Mouse (Mus musculus): ENCODE results near the gene Rad51b. TPM values are rescaled to one million over a fixed set of nuclear protein-coding genes. Genes with fewer than 3 reads are reported as not detected.

Rad51b gene
- polyA plus RNA-seq, 1 experiment from 2014 or later, result 7.7 TPM

DNA sequence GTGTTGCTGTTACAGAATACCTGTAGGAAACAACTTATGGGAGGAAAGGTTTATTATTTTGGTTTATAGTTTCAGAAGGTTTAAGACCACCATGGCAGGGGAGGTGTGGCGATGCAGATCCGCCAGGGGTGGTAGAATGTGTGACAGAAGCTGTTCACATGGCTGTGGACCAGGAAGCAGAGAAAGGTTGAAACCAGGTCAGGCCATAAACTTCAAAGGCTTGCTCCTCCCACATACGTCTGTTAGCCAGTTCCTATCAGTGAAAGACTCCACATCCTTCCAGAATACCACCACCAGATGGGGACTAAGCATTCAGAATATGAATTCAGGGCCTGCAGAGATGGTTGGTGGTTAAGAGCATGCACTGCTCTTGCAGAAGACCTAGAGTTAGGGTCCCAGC is 150.0 kb downstream of the Rad51b start:
- Histone ChIP-seq H3K4me3 (replicated peaks) (no peak overlapping the region), H3K9ac (no peak overlapping the region), H3K36me3 (replicated peaks) (no peaks in the 10 kb centered on the region), H3K27ac (no peak overlapping the region), H3K4me1 (no peaks in the 10 kb centered on the region), H3K9me3 (no peaks in the 10 kb centered on the region), H3K4me2 (no peak overlapping the region), H3K27me3 (no peaks in the 10 kb centered on the region)
- WGBS, result 86% methylated on average over 3 of the region's 3 CpGs
- no peak for ATAC-seq (ENCODE audit: low FRiP score)

DNA sequence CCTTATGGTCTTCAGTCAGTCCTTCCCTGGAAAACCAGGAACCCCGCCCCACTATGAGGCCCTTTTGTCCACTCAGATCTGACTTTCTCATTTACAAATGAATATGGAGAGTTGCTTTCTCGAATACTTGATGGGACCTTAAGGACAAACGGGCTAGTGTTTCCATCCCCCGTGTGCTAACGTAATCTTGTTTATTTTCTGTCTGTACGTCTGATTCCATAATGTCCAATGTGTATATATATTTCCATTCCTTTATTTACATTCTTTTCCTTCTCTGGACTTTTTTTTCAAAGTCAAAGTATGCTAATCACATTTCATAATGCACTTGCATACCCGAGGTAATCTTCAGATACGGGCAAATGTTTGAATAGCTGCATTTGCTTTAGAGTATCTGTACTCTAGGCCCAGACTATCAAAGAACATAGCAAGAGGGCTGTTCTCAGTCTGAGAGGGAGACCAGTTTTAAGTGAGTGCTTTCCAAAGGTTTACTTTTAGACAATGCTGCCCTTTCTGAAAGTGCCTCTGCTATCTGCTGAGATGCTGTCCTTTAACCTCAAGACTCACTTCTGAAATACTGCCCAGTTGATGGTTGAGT is 152.8 kb downstream of the Rad51b start:
- 75% methylated on average over 8 of the region's 8 CpGs for WGBS
- no peak overlapping the region for H3K4me3 ChIP-seq (replicated peaks)
- no peak for ATAC-seq (ENCODE audit: low FRiP score)

DNA sequence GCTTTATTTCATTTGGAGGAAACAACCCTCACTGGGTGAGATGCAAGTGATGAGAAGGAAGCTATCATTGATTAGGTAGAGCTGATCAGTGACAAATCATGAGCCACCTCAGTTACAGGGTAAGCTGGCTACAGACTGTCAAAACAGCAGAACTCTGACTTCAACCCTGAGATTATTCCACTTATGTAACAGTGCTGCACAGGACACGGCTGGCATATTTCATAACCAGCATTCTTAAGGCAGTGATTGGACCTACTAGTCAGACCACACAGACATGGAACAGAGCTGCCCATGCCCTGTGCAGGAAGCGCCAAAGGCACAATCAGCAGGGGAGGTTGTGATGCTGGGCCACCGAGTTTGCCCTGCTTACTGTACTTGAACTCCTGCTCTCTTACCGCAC is 155.8 kb downstream of the Rad51b start:
- WGBS, result 86% methylated on average over 4 of the region's 4 CpGs
- no peaks in the 10 kb centered on the region for H3K9me3 ChIP-seq
- no peak overlapping the region for H3K9ac ChIP-seq
- H3K36me3 ChIP-seq (replicated peaks), result no peaks in the 10 kb centered on the region
- no peak overlapping the region for H3K4me3 ChIP-seq (replicated peaks)
- H3K27me3 ChIP-seq, result no peaks in the 10 kb centered on the region
- H3K4me2 ChIP-seq, result no peak overlapping the region
- H3K27ac ChIP-seq, result no peak overlapping the region
- peaks cover 15% of the 10 kb centered on the region for H3K4me1 ChIP-seq
- no peak for ATAC-seq (ENCODE audit: low FRiP score)

More for the DNA sequence above, 152.8 kb downstream of the Rad51b start:
- Histone ChIP-seq H3K27me3 (no peaks in the 10 kb centered on the region), H3K4me2 (no peak overlapping the region), H3K9me3 (no peaks in the 10 kb centered on the region), H3K36me3 (replicated peaks) (no peaks in the 10 kb centered on the region), H3K9ac (no peak overlapping the region), H3K4me1 (no peaks in the 10 kb centered on the region), H3K27ac (no peak overlapping the region)

DNA sequence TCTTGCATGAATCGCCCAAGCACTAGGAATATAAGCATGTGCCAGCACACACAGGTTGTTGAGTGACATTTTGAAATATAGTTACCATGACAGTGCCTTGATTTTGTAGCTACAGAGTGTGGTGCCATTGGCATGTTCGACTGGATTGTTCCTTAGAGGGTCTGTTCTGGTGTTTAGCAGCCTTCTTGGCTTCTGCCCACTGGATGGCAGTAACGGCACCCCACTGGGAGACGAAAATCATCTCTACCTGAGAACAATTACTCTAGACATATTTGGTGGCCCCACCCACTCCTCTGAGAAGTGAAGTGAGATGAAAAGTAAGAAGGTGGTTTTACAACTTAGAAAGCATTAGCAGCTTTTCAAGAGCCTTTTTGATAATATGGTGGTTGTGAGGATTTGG is 156.9 kb downstream of the Rad51b start:
- no peak overlapping the region for H3K4me2 ChIP-seq
- H3K9ac ChIP-seq, result no peak overlapping the region
- peak overlapping the region; percentile 80; the same call in 1 of the 2 replicates for H3K27ac ChIP-seq
- ATAC-seq (ENCODE audit: low FRiP score), result no peak
- 75% methylated on average over 4 of the region's 4 CpGs for WGBS
- peaks cover 15% of the 10 kb centered on the region for H3K4me1 ChIP-seq
- H3K27me3 ChIP-seq, result no peaks in the 10 kb centered on the region
- H3K9me3 ChIP-seq, result no peaks in the 10 kb centered on the region
- no peaks in the 10 kb centered on the region for H3K36me3 ChIP-seq (replicated peaks)
- no peak overlapping the region for H3K4me3 ChIP-seq (replicated peaks)

DNA sequence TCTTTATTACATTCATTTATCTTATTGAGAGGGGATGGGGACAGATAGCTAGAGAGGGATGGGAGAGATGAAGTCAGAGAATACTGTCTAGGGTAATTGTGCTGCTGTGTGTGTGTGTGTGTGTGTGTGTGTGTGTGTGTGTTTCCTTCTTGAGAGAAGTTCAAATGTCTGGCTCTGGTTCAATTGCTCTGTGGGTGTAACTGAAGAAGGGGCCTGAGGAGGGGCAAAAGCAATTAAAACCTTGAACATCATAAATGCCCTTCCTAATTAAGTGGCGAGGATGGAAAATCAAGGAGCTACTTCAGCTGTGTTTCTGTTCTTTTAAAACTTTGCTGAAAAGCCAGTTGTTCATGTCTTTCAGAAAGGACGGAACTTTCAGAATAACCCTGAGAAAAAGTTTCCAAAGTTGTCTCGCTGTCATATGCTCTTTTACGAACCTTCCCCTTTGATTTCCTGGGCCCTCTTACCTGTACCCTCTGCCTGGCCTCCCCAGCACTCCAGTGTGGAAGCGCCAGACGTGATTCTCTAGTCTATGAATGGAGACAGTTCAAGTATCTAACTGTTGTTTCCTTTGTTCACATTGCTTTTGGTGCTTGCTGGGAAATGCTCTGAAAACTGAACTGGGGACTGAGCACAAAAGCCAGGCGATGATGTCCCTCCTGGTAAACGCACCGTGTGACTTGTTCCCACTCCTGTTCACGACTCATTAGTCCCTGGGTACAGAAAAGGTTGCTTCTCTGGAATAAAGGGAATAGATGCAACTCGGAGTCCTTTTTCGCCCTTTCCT is 158.2 kb downstream of the Rad51b start:
- Histone ChIP-seq H3K4me3 (replicated peaks) (no peak overlapping the region), H3K4me2 (no peak overlapping the region), H3K9me3 (no peaks in the 10 kb centered on the region), H3K4me1 (peaks cover 15% of the 10 kb centered on the region), H3K9ac (no peak overlapping the region), H3K27me3 (no peaks in the 10 kb centered on the region), H3K36me3 (replicated peaks) (no peaks in the 10 kb centered on the region), H3K27ac (peak overlapping the region; percentile 80)
- ATAC-seq (ENCODE audit: low FRiP score), result peak; percentile 46; the same call in 1 of the 2 replicates
- WGBS, result 24% methylated on average over 12 of the region's 12 CpGs

DNA sequence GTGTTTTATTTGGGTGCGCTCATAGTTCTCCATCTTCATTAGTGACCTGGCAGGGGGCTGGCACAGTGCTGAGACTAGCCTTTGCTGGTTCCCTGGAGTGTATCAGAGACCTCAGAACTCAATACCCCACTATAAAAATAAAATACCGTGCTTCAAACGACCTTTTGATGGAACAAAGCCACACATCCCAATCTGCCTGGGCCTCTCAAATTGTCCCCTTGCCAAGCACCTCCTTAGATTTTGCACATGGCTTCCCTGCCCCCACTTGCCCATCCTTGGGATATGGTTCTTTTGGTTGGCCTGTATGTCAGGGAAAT is 158.7 kb downstream of the Rad51b start:
- H3K27me3 ChIP-seq, result no peaks in the 10 kb centered on the region
- peak overlapping the region; percentile 80 for H3K27ac ChIP-seq
- H3K4me3 ChIP-seq (replicated peaks), result no peak overlapping the region
- H3K9me3 ChIP-seq, result no peaks in the 10 kb centered on the region
- H3K9ac ChIP-seq, result no peak overlapping the region
- 18% methylated on average over 3 of the region's 3 CpGs for WGBS
- no peak overlapping the region for H3K4me2 ChIP-seq
- no peaks in the 10 kb centered on the region for H3K36me3 ChIP-seq (replicated peaks)
- peaks cover 15% of the 10 kb centered on the region for H3K4me1 ChIP-seq
- peak; percentile 69; the same call in 1 of the 2 replicates for ATAC-seq (ENCODE audit: low FRiP score)

DNA sequence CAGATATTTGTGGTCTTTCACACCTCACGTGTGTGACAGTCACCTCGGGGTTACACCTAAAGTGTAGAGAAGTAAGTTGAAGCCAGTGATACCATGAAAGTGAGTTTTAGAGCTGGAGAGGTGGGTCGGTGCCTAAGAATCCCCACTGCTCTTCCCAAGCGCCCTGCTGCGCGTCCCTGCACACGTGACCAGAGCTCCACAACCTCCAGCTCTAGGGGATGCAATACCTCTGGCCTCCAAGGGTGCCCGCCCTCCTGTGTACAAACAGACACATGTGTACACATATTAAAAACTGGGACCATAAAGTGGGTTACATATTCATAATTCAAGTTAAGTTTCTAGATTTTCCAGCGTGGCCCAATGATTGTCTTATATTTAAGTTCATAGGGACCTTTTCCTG is 159.2 kb downstream of the Rad51b start:
- H3K4me1 ChIP-seq, result peaks cover 15% of the 10 kb centered on the region
- no peaks in the 10 kb centered on the region for H3K27me3 ChIP-seq
- H3K9ac ChIP-seq, result no peak overlapping the region
- peak overlapping the region; percentile 80 for H3K27ac ChIP-seq
- WGBS, result 86% methylated on average over 9 of the region's 9 CpGs
- no peak overlapping the region for H3K4me2 ChIP-seq
- H3K9me3 ChIP-seq, result no peaks in the 10 kb centered on the region
- peak; percentile 36; the same call in 1 of the 2 replicates for ATAC-seq (ENCODE audit: low FRiP score)
- H3K4me3 ChIP-seq (replicated peaks), result no peak overlapping the region
- no peaks in the 10 kb centered on the region for H3K36me3 ChIP-seq (replicated peaks)

DNA sequence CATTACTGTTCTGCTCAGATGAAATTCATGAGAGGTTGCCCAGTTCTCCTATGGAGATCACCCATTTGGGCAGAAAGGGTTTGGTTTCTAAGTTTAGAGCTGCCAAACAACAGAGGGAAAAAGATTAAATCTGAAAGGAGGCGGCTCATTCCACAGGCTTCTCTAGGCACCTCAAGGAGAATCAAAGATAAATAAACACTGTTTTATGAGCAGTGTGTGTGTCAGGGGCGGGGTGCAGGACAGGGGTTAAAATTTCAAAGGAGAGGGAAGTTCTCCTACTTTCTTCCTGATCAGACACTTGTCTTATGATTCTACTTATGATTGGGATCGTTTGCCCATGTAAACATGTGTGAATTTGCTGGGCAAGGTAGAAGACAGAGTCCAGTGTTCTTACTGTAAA is 166.3 kb downstream of the Rad51b start:
- ATAC-seq (ENCODE audit: low FRiP score), result no peak
- Histone ChIP-seq H3K9ac (no peak overlapping the region), H3K4me1 (no peaks in the 10 kb centered on the region; the same call in 1 of the 2 replicates), H3K9me3 (no peaks in the 10 kb centered on the region), H3K27ac (no peak overlapping the region), H3K36me3 (replicated peaks) (no peaks in the 10 kb centered on the region), H3K4me2 (no peak overlapping the region), H3K27me3 (no peaks in the 10 kb centered on the region), H3K4me3 (replicated peaks) (no peak overlapping the region)
- 85% methylated on average over 3 of the region's 3 CpGs for WGBS

DNA sequence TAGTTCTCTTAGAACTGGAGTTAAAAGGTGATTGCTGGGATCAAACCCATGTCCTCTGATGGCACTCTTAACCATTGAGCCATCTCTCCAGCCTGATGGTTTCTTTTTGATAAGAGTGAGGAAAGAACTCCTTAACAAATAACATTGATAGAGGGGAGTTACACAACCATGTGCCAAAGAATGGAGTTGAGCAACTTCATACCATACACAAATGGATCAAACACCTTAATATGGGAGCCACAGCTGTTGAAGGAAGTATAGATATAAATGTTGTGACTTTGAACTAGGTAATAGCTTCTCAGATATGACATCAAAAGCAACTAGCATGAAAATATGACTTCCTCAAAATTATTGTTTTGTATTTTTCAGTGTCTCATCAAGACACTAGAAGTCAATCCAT is 173.0 kb downstream of the Rad51b start:
- Histone ChIP-seq H3K9ac (no peak overlapping the region), H3K27me3 (no peaks in the 10 kb centered on the region), H3K4me2 (no peak overlapping the region), H3K27ac (no peak overlapping the region), H3K4me3 (replicated peaks) (no peak overlapping the region), H3K9me3 (no peaks in the 10 kb centered on the region), H3K4me1 (no peaks in the 10 kb centered on the region; the same call in 1 of the 2 replicates), H3K36me3 (replicated peaks) (no peaks in the 10 kb centered on the region)
- ATAC-seq (ENCODE audit: low FRiP score), result no peak

DNA sequence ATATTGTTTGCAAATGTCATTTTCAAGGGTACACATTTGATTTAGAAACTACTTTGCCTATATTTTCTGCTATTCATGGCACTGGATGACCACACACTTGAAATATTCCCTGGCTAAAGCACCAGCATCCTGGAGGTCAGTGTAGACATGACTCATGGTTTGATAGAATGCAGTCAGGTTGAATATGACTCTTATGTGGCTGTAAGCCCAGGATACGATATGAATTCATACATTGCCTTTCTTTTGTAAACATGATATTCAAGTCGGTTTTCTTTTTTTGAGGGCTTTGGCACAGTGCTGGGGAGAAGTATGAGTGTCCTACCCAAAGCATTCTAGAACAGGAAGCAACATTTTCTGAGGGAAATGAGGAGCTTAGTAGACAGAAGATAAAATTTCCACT is 174.8 kb downstream of the Rad51b start:
- H3K36me3 ChIP-seq (replicated peaks), result no peaks in the 10 kb centered on the region
- H3K4me3 ChIP-seq (replicated peaks), result no peak overlapping the region
- H3K4me2 ChIP-seq, result no peak overlapping the region
- no peaks in the 10 kb centered on the region for H3K4me1 ChIP-seq
- H3K9me3 ChIP-seq, result no peaks in the 10 kb centered on the region
- WGBS, result 95% methylated on average over 2 of the region's 2 CpGs
- no peak overlapping the region for H3K9ac ChIP-seq
- H3K27me3 ChIP-seq, result no peaks in the 10 kb centered on the region
- no peak overlapping the region for H3K27ac ChIP-seq
- no peak for ATAC-seq (ENCODE audit: low FRiP score)

DNA sequence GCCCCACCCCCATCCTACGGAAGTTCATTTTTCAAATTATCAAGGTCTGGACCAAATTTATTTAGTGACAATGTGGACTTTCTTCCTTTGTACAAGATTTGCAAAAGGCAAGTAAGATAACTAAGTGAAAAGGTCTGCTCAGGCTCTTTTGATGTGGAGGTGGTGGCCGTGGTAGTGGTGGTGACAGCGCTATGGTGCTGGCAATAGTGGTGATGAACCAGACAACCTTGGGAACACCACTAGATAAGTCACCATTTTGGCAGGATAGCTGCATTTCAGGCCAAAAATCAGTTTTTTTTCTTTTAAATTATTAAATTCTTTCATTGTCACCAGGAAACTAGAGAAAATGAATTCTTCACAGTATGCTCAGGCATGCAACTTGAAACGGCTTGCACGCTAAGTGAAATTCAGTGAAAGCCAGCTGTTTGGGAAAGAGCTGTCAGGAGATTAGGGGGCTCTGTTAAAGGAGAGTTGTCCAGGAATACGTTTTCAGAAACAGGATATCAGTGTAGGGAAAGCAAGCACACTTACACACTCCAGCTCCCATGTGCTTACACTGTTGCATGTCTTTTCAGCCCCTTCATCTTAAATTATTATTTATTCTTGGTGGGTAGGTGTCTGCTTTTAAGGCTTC is 179.4 kb downstream of the Rad51b start:
- WGBS, result 79% methylated on average over 6 of the region's 6 CpGs
- no peak overlapping the region for H3K4me2 ChIP-seq
- no peaks in the 10 kb centered on the region for H3K9me3 ChIP-seq

DNA sequence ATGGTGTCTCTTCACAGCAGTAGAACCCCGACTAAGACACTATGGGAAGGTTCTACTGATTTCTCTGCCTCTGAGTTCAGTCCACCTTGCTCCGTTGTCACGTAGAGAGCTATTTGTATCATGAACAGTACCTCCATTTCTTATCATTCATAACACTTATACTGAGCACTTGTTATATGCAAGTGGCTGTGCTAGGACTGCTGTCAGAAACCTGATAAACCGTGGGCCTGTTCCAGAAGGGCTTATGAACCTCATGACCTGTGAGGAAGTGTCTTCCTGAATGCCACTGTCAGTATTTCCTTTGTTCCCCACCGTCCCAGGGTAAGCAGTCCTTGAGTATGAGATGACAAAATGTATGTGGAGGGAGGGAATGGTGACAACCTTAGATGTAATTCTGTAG is 181.7 kb downstream of the Rad51b start:
- WGBS, result 90% methylated on average over 5 of the region's 5 CpGs
- H3K9me3 ChIP-seq, result no peaks in the 10 kb centered on the region
- H3K4me2 ChIP-seq, result no peak overlapping the region
- H3K4me1 ChIP-seq, result no peaks in the 10 kb centered on the region
- H3K36me3 ChIP-seq (replicated peaks), result no peaks in the 10 kb centered on the region
- no peak overlapping the region for H3K9ac ChIP-seq
- no peaks in the 10 kb centered on the region for H3K27me3 ChIP-seq
- H3K27ac ChIP-seq, result no peak overlapping the region
- H3K4me3 ChIP-seq (replicated peaks), result no peak overlapping the region
- ATAC-seq (ENCODE audit: low FRiP score), result no peak

More for the DNA sequence above, 179.4 kb downstream of the Rad51b start:
- Histone ChIP-seq H3K27ac (no peak overlapping the region), H3K4me1 (no peaks in the 10 kb centered on the region), H3K27me3 (no peaks in the 10 kb centered on the region), H3K36me3 (replicated peaks) (no peaks in the 10 kb centered on the region), H3K4me3 (replicated peaks) (no peak overlapping the region), H3K9ac (no peak overlapping the region)
- ATAC-seq (ENCODE audit: low FRiP score), result no peak

DNA sequence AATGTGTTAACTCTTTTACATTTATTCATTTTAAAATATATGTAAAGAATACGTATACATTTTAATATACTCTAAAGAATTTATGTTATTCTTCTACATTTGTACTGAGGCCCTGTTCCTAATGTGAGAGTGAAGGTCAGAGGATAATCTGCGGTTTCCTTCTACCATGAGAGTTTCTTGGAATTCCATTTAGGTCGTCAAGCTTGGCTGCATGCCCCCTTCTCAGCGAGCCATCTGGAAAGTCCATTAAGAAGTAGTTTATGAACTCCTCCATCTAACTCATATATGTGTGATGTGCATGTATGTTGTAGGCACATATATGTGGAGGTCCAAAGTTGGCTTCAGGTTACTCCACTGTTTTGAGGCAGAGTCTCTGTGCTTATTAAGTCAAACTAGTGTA is 188.4 kb downstream of the Rad51b start:
- Histone ChIP-seq H3K27ac (no peak overlapping the region), H3K4me2 (no peak overlapping the region), H3K9ac (no peak overlapping the region), H3K36me3 (replicated peaks) (no peaks in the 10 kb centered on the region), H3K4me1 (no peaks in the 10 kb centered on the region), H3K9me3 (no peaks in the 10 kb centered on the region), H3K4me3 (replicated peaks) (no peak overlapping the region), H3K27me3 (no peaks in the 10 kb centered on the region)
- WGBS, result 95% methylated on average over 4 of the region's 4 CpGs
- ATAC-seq (ENCODE audit: low FRiP score), result no peak

Measured in forebrain, embryonic 12.5 days (tissue).